Mouse (Mus musculus) thymus, postnatal 0 days (tissue): ENCODE data around the gene Ccdc160. TPM values are rescaled to one million over a fixed set of nuclear protein-coding genes. Genes with fewer than 3 reads are reported as not detected.

Experiments
- DNase-seq: peaks from one replicate; pipeline ENCODE4 v3.0.0-alpha.2; 2015; ENCODE audit warnings: low spot score
- polyA plus RNA-seq: library from polyadenylated mRNA; unstranded; fragments of >200 nt; fragmentation: Nextera tagmentation; extraction: Ambion mirVana; gene quantifications from 2 replicates; pipeline ENCODE4 v1.2.1, GENCODE M21; 2015

Gene Ccdc160
- 0.10 and 0.29 TPM in 2 replicates for polyA plus RNA-seq

DNA sequence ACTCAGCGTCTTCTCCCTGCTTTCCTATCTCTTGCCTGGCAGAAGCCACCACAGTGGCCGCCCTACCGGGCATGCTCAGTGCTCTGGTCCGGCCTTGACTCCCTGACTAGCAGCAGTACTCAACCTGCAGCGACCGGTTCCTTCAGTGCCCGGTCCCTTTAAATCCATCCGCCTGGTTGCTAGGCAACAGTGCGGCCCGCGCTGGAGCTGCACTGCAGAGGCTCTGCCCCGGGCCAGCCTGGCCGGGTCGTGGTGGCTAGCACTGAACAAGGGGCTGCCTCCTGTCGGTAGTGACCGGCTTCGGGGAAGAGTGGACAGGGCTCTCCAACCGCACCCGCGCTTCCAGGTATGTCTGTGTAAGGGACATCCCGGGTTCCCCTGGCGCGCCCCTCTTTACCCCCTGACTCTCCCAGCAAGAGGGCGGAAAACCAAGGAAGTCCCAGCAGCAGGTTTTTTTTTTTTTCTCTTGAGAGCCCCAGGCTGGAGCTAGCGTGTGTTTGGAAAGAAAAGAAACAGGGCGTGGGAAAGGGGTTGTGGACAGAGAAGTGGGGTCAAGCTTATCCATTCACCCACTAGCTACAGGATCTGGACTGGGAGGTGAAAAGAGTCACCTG lies at the start of gene Ccdc160:
Ccdc160 (plus strand) TSS at position 221 of the 614 bp plus-strand sequence.
- no peak for DNase-seq

DNA sequence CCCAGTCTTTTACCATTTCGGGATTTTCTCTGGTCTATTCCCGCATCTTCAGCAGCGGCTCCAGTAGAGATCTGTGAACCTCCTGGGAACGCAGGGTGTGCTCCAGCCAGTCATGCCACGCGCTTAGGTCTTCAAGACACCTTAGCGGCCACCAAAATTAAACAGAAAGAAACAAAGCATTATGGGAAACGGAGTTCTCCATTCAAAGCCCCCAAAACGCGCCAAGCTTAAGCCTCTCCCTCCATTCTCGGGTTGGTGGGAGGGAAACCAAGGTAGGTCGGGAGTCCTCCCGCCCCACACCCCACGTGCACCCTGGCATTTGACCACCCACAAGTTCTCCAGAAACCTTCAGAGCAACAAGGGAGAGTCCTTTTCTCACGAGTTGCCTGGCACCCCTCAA lies 47.2 kb upstream of the Ccdc160 start:
- DNase-seq, result peak; percentile 51

GRCm38 (mm10) chrX:52744201-52745051 lies 46.6 kb upstream of the Ccdc160 start:
- DNase-seq, result peak; percentile 68

DNA sequence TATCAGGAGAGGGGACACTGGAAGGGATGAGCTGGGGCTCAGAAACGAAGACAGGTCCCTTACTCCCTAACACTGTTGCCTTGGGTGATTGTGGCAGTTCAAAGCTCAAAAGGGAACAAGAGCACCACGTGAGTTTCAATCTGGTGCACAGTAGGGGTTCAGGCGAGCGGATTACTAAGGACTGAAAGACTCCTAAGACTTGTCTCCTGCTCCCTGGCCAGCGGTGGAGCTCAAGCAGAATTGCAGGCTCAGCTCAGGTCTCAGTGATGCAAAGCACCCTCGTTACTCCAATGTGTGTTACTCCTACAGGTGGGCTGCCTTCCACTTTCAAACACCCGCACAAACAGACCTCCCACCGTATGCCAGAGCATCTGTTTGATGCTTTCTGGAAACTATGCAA lies 45.5 kb upstream of the Ccdc160 start:
- DNase-seq, result no peak

GRCm38 (mm10) chrX:52745917-52746316 lies 45.1 kb upstream of the Ccdc160 start:
- DNase-seq, result peak; percentile 39

- no peak for DNase-seq
Observed at GRCm38 (mm10) chrX:52746849-52747248, 44.2 kb upstream of the Ccdc160 start.

- DNase-seq, result no peak
Observed at GRCm38 (mm10) chrX:52753491-52754085, 37.4 kb upstream of the Ccdc160 start.

DNA sequence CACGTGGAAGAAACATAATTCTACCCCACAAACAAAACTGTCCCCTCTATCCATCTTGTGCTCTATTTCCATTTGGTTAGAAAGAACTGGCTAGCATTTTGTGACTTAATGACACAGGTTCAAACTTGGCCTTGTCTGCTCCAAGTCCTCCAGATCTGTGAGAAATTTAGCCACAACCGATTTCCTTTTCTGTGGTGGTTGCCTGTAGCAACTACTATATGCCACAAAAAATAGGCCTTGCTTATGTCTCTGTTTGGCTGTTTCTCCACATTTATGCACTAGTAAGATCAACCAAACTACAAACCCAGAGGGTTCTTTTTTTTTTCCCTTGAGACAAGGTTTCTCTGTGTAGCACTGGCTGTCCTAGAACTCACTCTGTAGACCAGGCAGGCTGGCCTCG lies 33.8 kb upstream of the Ccdc160 start:
- peak; percentile 74 for DNase-seq

- no peak for DNase-seq
Observed at GRCm38 (mm10) chrX:52759232-52759631, 31.8 kb upstream of the Ccdc160 start.

GRCm38 (mm10) chrX:52760191-52760945 lies 30.6 kb upstream of the Ccdc160 start:
- peak; percentile 62 for DNase-seq

- no peak for DNase-seq
Observed at GRCm38 (mm10) chrX:52762221-52762620, 28.8 kb upstream of the Ccdc160 start.

DNA sequence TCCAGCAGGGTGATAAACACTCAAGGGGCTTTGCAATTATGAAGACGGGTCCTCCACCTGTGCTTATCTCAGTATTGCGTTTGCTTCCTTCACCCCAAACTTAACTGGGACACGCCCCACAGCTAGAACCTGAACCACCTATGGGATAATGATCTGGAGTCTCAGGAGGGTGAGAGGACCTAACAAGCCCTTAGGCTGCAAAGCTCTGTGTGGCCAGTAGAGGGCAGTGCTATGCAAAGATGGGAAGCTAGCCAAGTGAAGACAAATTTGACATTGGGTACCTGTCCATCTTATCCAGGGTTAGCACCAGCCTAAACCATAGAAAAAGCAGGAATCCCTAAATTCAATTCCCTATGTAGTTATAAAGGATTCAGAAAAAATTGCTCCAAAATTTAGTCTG lies 15.0 kb upstream of the Ccdc160 start:
- DNase-seq, result peak; percentile 37

- no peak for DNase-seq
Observed at GRCm38 (mm10) chrX:52777671-52778070, 13.3 kb upstream of the Ccdc160 start.

GRCm38 (mm10) chrX:52783898-52784297 lies 7.1 kb upstream of the Ccdc160 start:
- no peak for DNase-seq

GRCm38 (mm10) chrX:52791944-52792719 lies 1.1 kb downstream of the Ccdc160 start:
- DNase-seq, result no peak

- no peak for DNase-seq
Observed at GRCm38 (mm10) chrX:52792861-52793260, 1.9 kb downstream of the Ccdc160 start.

DNA sequence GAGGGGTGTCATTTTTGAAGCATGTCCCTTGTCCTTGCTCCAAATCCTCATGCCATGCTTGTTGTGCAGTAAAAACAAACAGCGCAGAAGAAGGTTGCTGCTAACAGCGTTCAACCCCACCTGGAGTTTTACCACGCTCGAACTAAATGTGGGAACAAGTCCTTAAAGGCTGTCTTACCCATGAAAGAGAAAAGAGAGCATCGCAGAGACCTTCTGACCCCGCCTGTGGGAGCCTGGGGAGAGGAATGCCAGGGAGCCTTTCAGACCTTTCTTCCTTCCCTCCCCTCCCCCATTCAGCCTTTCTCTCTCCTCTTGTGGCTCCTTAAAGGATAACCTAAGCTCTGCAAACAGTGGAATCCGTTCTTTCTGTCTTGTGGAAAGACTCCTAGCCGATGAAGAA lies 4.8 kb downstream of the Ccdc160 start:
- DNase-seq, result no peak

DNA sequence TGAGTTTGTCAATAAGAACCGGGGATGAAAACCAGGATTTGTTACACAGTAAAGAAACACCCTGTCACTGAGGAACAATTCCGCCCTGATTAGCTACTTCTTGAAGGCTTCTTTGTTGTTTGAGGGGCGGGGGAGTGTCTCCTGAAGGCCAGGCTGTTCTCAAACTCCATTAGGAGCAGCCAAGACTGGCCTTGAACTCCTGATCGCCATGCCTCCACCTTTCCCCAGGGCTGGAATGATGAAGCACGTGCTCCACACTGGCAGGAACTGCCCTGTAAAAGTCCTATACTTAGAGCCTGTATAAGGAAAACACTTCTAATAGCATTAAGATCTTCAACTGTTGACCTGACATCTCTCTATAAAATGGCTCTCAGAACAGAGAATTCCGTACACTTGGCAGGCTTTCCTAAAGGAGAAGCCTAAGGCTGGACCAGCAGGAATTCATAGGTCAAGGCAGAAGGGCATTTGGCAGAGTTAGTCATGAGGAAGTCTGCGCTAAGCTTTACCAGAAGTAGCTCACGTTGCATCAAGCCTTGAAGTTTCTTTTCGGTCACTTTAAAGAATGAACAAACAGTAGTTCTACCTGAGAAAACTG lies 6.1 kb downstream of the Ccdc160 start:
- no peak for DNase-seq

- DNase-seq, result no peak
Observed at GRCm38 (mm10) chrX:52798255-52798654, 7.3 kb downstream of the Ccdc160 start.

DNA sequence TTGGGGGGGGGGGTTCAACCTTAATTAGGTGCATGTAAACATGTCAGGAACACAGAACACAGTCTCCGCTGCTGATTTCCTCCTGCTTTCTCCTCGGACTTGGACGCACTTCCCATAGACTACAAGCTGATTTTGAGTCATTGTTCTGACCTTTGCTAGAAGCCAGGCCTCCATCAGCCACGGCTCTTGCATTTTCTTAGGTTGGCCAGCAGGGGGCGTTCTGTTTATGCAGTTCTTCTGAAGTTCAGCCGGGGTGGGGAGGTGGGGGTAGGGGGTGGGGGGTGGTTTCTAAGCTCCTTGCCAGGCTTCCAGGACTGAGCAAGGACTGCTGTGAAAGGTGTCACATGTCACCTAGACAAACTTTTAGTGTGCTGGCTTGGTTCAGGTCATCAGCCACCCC lies 8.6 kb downstream of the Ccdc160 start:
- DNase-seq, result peak; percentile 27
